Mouse (Mus musculus) liver, postnatal 0 days (tissue): ENCODE results near the gene Adgrf5.

Source experiments
- CTCF ChIP-seq: sonication (generic); IDR thresholded peaks from 2 replicates; pipeline ENCODE4 v1.5.1; 2016; ENCODE audit warnings: antibody characterized with exemption, low read depth
- EP300 ChIP-seq: IDR thresholded peaks from 2 replicates; pipeline ENCODE4 v1.6.1; 2016; ENCODE audit warnings: antibody characterized with exemption, low read depth, mild to moderate bottlenecking

DNA sequence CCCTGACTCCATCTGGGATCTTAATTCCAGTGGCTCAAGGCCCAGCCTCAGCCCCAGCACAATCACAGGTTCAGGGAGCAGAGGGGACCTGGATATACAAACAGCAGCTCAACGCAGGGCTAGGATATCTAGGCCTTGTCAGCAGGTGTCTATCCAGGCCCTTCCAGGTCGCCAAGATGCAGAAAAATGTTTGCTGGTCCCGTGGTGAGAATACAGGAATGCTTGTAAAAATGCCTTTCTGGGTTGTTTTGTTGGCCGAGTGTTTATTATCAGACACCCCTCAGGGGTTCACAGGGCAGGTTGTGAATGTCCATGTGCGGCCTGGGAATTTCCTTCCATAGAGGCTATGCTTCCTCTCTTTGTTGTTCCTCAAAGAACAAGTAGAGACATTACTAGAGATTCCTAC is 7.9 kb downstream of the Adgrf5 start:
- TF ChIP-seq CTCF (no peak), EP300 (0 out of 2 replicates have a peak, but pooled peaks have one; percentile 15)
